In genomic region chr11:61484256-61484612, GRCm38 (mm10) we compare ENCODE assay signal across 8 mouse cellular contexts. TPM values are rescaled to one million over a fixed set of nuclear protein-coding genes. Genes with fewer than 3 reads are reported as not detected.
DNase-seq lines count a peak whose midpoint lies in the region; ATAC-seq and TF ChIP-seq lines count a peak whose summit lies in the region.

No protein-coding gene starts in this region.

- H3K4me2 ChIP-seq in lung, embryonic 14.5 days: peak overlapping the region; percentile 64
- peak overlapping the region; percentile 20 for H3K4me2 ChIP-seq in hindbrain, embryonic 13.5 days
- peak overlapping the region; percentile 55 for H3K4me2 ChIP-seq in neural tube, embryonic 12.5 days (replicated peaks)

- no peaks in the 10 kb centered on the region for H3K9me3 ChIP-seq in lung, embryonic 14.5 days (ENCODE audit: low read depth, low read length)
- no peaks in the 10 kb centered on the region for H3K9me3 ChIP-seq in hindbrain, embryonic 13.5 days
- H3K9me3 ChIP-seq in neural tube, embryonic 12.5 days: no peaks in the 10 kb centered on the region

- whole genome bisulfite sequencing in cerebellum, adult 2 months: 16% methylated on average over 10 of the region's 10 CpGs
- WGBS in lung, embryonic 14.5 days: 19% methylated on average over 10 of the region's 10 CpGs
- 32% methylated on average over 10 of the region's 10 CpGs for WGBS in lung, adult 2 months
- WGBS in hindbrain, embryonic 13.5 days: 8% methylated on average over 10 of the region's 10 CpGs
- 12% methylated on average over 10 of the region's 10 CpGs for WGBS in neural tube, embryonic 12.5 days

- ATAC-seq in lung, embryonic 14.5 days (ENCODE audit: insufficient read depth): no peak
- no peak for ATAC-seq in hindbrain, embryonic 13.5 days (ENCODE audit: low FRiP score)
- peak; percentile 23 for ATAC-seq in neural tube, embryonic 12.5 days (ENCODE audit: low FRiP score, low read depth)
- no peak for ATAC-seq in activated CD4-positive, CD25-positive, alpha-beta regulatory T cell, adult 4 months

- no peak overlapping the region for H3K4me3 ChIP-seq in cerebellum, adult 2 months (replicated peaks; ENCODE audit: insufficient read depth, low read depth, low read length)
- H3K4me3 ChIP-seq in lung, embryonic 14.5 days (ENCODE audit: low read depth, low read length): peak overlapping the region; percentile 45; the same call in 1 of the 2 replicates
- no peak overlapping the region for H3K4me3 ChIP-seq in lung, adult 2 months (replicated peaks; ENCODE audit: extremely low read depth, low read depth, low read length)
- no peak overlapping the region for H3K4me3 ChIP-seq in hindbrain, embryonic 13.5 days
- no peak overlapping the region for H3K4me3 ChIP-seq in neural tube, embryonic 12.5 days

- no peak for DNase-seq in cerebellum, adult 2 months
- no peak for DNase-seq in cerebellum, adult 9-10 months
- no peak for DNase-seq in lung, embryonic 14.5 days
- DNase-seq in lung, adult 2 months: no peak
- no peak for DNase-seq in thymus, postnatal 36 days

- peaks cover 45% of the 10 kb centered on the region for H3K4me1 ChIP-seq in cerebellum, adult 2 months (ENCODE audit: control insufficient read depth, insufficient read depth, low read length)
- peaks cover 26% of the 10 kb centered on the region for H3K4me1 ChIP-seq in lung, embryonic 14.5 days (ENCODE audit: insufficient read depth)
- H3K4me1 ChIP-seq in lung, adult 2 months (ENCODE audit: control insufficient read depth, insufficient read depth, low read length): no peaks in the 10 kb centered on the region
- H3K4me1 ChIP-seq in hindbrain, embryonic 13.5 days (replicated peaks): peaks cover 59% of the 10 kb centered on the region
- H3K4me1 ChIP-seq in neural tube, embryonic 12.5 days: peaks cover 48% of the 10 kb centered on the region

- H3K27ac ChIP-seq in cerebellum, adult 2 months (ENCODE audit: insufficient read depth, low read length): peak overlapping the region; percentile 97
- peak overlapping the region; percentile 96 for H3K27ac ChIP-seq in lung, embryonic 14.5 days (ENCODE audit: low read depth)
- peak overlapping the region; percentile 94 for H3K27ac ChIP-seq in hindbrain, embryonic 13.5 days
- H3K27ac ChIP-seq in neural tube, embryonic 12.5 days: peak overlapping the region; percentile 93

- no peak for TF ChIP-seq POLR2A in cerebellum, adult 2 months (IDR thresholded peaks at IDR 0.05; ENCODE audit: borderline replicate concordance, insufficient read depth, low read length)
- no peak for TF ChIP-seq POLR2A in lung, adult 2 months (IDR thresholded peaks at IDR 0.05; ENCODE audit: borderline replicate concordance, extremely low read depth, low read depth, low read length)

- H3K9ac ChIP-seq in lung, embryonic 14.5 days: peak overlapping the region; percentile 9
- 0 out of 2 replicates have a peak overlapping the region, but pooled peaks have one; percentile 59 for H3K9ac ChIP-seq in hindbrain, embryonic 13.5 days
- peak overlapping the region; percentile 43; the same call in 1 of the 2 replicates for H3K9ac ChIP-seq in neural tube, embryonic 12.5 days

- H3K27me3 ChIP-seq in cerebellum, adult 2 months (ENCODE audit: control insufficient read depth, insufficient read depth, low read length): no peaks in the 10 kb centered on the region
- no peaks in the 10 kb centered on the region for H3K27me3 ChIP-seq in lung, embryonic 14.5 days (ENCODE audit: insufficient read depth, low read length)
- H3K27me3 ChIP-seq in hindbrain, embryonic 13.5 days: no peaks in the 10 kb centered on the region
- H3K27me3 ChIP-seq in neural tube, embryonic 12.5 days (replicated peaks): no peaks in the 10 kb centered on the region

- TF ChIP-seq CTCF in cerebellum, adult 2 months (IDR thresholded peaks at IDR 0.05; ENCODE audit: borderline replicate concordance, insufficient read depth, low read depth, low read length): no peak
- TF ChIP-seq CTCF in lung, embryonic 14.5 days (IDR thresholded peaks at IDR 0.05; ENCODE audit: low read depth): no peak
- TF ChIP-seq CTCF in lung, adult 2 months (IDR thresholded peaks at IDR 0.05; ENCODE audit: insufficient read depth, low read length): no peak

- H3K36me3 ChIP-seq in lung, embryonic 14.5 days (ENCODE audit: insufficient read depth): peaks cover 17% of the 10 kb centered on the region
- H3K36me3 ChIP-seq in hindbrain, embryonic 13.5 days: peaks cover 20% of the 10 kb centered on the region
- peaks cover 17% of the 10 kb centered on the region for H3K36me3 ChIP-seq in neural tube, embryonic 12.5 days

RNA-seq across cellular contexts. Expression of gene Mfap4, which starts 1.0 kb away (rescaled TPM):
- polyA plus RNA-seq in cerebellum, adult 2 months (2012; rRNA removed): 1.9 and 3.5 TPM in 2 replicates
- polyA plus RNA-seq in lung, embryonic 14.5 days (2014; fragmentation: Nextera tagmentation; extraction: Ambion mirVana): 615 and 660 TPM in 2 replicates
- 1,294 and 1,321 TPM in 2 replicates for polyA plus RNA-seq in lung, adult 2 months (2012; rRNA removed)
- 60.5 and 77.1 TPM in 2 replicates for polyA plus RNA-seq in hindbrain, embryonic 13.5 days (2015; fragmentation: Nextera tagmentation; extraction: Ambion mirVana)
- polyA plus RNA-seq in neural tube, embryonic 12.5 days (2016; fragmentation: Nextera tagmentation; extraction: Ambion mirVana): 103 and 133 TPM in 2 replicates
- polyA plus RNA-seq in activated CD4-positive, CD25-positive, alpha-beta regulatory T cell, adult 4 months (2017; shearing (Covaris generic)): not detected

RNA-seq across cellular contexts. Expression of gene Mapk7, which starts 10.0 kb away (rescaled TPM):
- polyA plus RNA-seq in cerebellum, adult 2 months (2012; rRNA removed): 47.8 and 55.8 TPM in 2 replicates
- polyA plus RNA-seq in lung, embryonic 14.5 days (2014; fragmentation: Nextera tagmentation; extraction: Ambion mirVana): 62.8 and 69.6 TPM in 2 replicates
- polyA plus RNA-seq in lung, adult 2 months (2012; rRNA removed): 39.3 and 40.1 TPM in 2 replicates
- polyA plus RNA-seq in hindbrain, embryonic 13.5 days (2015; fragmentation: Nextera tagmentation; extraction: Ambion mirVana): 78.3 and 82.6 TPM in 2 replicates
- polyA plus RNA-seq in neural tube, embryonic 12.5 days (2016; fragmentation: Nextera tagmentation; extraction: Ambion mirVana): 93.7 and 95.6 TPM in 2 replicates
- polyA plus RNA-seq in activated CD4-positive, CD25-positive, alpha-beta regulatory T cell, adult 4 months (2017; shearing (Covaris generic)): 10 to 100 TPM in 1 of 2 experiments, 1 to 10 TPM in 1; 6.1 to 13.4 TPM

RNA-seq across cellular contexts. Expression of gene B9d1, which starts 20.7 kb away (rescaled TPM):
- 36.2 and 40.7 TPM in 2 replicates for polyA plus RNA-seq in cerebellum, adult 2 months (2012; rRNA removed)
- 48.9 and 54.1 TPM in 2 replicates for polyA plus RNA-seq in lung, embryonic 14.5 days (2014; fragmentation: Nextera tagmentation; extraction: Ambion mirVana)
- polyA plus RNA-seq in lung, adult 2 months (2012; rRNA removed): 28.4 and 37.5 TPM in 2 replicates
- polyA plus RNA-seq in hindbrain, embryonic 13.5 days (2015; fragmentation: Nextera tagmentation; extraction: Ambion mirVana): 41.0 and 43.4 TPM in 2 replicates
- 31.0 and 31.1 TPM in 2 replicates for polyA plus RNA-seq in neural tube, embryonic 12.5 days (2016; fragmentation: Nextera tagmentation; extraction: Ambion mirVana)
- polyA plus RNA-seq in activated CD4-positive, CD25-positive, alpha-beta regulatory T cell, adult 4 months (2017; shearing (Covaris generic)): 1 to 10 TPM; 2.7 to 4.5 TPM

RNA-seq across cellular contexts. Expression of gene Rnf112, which starts 30.3 kb away (rescaled TPM):
- polyA plus RNA-seq in cerebellum, adult 2 months (2012; rRNA removed): 538 and 626 TPM in 2 replicates
- 0.31 and 0.42 TPM in 2 replicates for polyA plus RNA-seq in lung, embryonic 14.5 days (2014; fragmentation: Nextera tagmentation; extraction: Ambion mirVana)
- 0.27 and 0.44 TPM in 2 replicates for polyA plus RNA-seq in lung, adult 2 months (2012; rRNA removed)
- polyA plus RNA-seq in hindbrain, embryonic 13.5 days (2015; fragmentation: Nextera tagmentation; extraction: Ambion mirVana): 12.2 and 13.6 TPM in 2 replicates
- 8.9 and 9.2 TPM in 2 replicates for polyA plus RNA-seq in neural tube, embryonic 12.5 days (2016; fragmentation: Nextera tagmentation; extraction: Ambion mirVana)
- not detected for polyA plus RNA-seq in activated CD4-positive, CD25-positive, alpha-beta regulatory T cell, adult 4 months (2017; shearing (Covaris generic))

Comparison
In these comparisons a context has a peak if more than half of its experiments do, and no peak if none do; other contexts are left out.
1. H3K9ac ChIP-seq: peak in every context shown above with its lines; median percentile 59 in hindbrain, embryonic 13.5 days; 43 in neural tube, embryonic 12.5 days; 9 in lung, embryonic 14.5 days.
2. RNA of gene Mfap4, which starts 1.0 kb away (polyA plus RNA-seq): 1,294 to 1,321 TPM in lung, adult 2 months, 615 to 660 TPM in lung, embryonic 14.5 days, 103 to 133 TPM in neural tube, embryonic 12.5 days and 60.5 to 77.1 TPM in hindbrain, embryonic 13.5 days; 1.9 to 3.5 TPM in cerebellum, adult 2 months and not detected in activated CD4-positive, CD25-positive, alpha-beta regulatory T cell, adult 4 months; every median in the first group is over 10 times any median in the second.
3. Peak in every context shown above with its lines, with median percentiles within 50 percentile points of each other: H3K27ac ChIP-seq and H3K4me2 ChIP-seq.